Mouse (Mus musculus) heart, embryonic 14.5 days (tissue): ENCODE data around the gene Ccdc141. TPM values are rescaled to one million over a fixed set of nuclear protein-coding genes. Genes with fewer than 3 reads are reported as not detected.

Experiments used
- ATAC-seq: fragments of 200-750 bp; cut with Nextera tagmentation; 2 replicates; pipeline ENCODE4 v1.8.0; 2017; ENCODE audit warnings: low read depth, moderate TSS enrichment; ENCODE audit not compliant: insufficient number of reproducible peaks, insufficient read depth, low FRiP score
- H3K27ac ChIP-seq, 2 experiments: fragments of 200-500 bp in 1 of 2; fragments of 300-500 bp in 1 of 2; sonication (generic) in 1 of 2; replicated peaks in 1 of 2; 2 replicates each; pipeline ENCODE4 v1.5.1; 2012 to 2014; ENCODE audit warnings: low read depth in 2 of 2, low read length in 2 of 2, control low read depth in 1 of 2, mild to moderate bottlenecking in 1 of 2, mixed read lengths in 1 of 2; ENCODE audit not compliant: control insufficient read depth in 1 of 2, insufficient read depth in 1 of 2
- H3K27me3 ChIP-seq: fragments of 300-500 bp; sonication (generic); 2 replicates; pipeline ENCODE4 v1.6.1; 2014; ENCODE audit warnings: mild to moderate bottlenecking, low read length, control low read depth; ENCODE audit not compliant: control insufficient read depth, insufficient read depth
- H3K36me3 ChIP-seq: fragments of 300-500 bp; sonication (generic); 2 replicates; pipeline ENCODE4 v1.6.1; 2014; ENCODE audit warnings: mild to moderate bottlenecking, control low read depth, low read length, mixed read lengths; ENCODE audit not compliant: control insufficient read depth, insufficient read depth
- H3K4me1 ChIP-seq, 2 experiments: fragments of 200-500 bp in 1 of 2; fragments of 300-500 bp in 1 of 2; sonication (generic) in 1 of 2; 2 replicates each; pipeline ENCODE4 v1.6.1; 2012 to 2014; ENCODE audit warnings: low read length in 2 of 2, control low read depth in 1 of 2, mixed read lengths in 1 of 2; ENCODE audit not compliant: control insufficient read depth in 2 of 2, insufficient read depth in 2 of 2
- H3K4me2 ChIP-seq: fragments of 300-500 bp; sonication (generic); 2 replicates; pipeline ENCODE4 v1.6.1; 2014; ENCODE audit warnings: mild to moderate bottlenecking, low read length
- H3K4me3 ChIP-seq, 2 experiments: fragments of 200-500 bp in 1 of 2; fragments of 300-500 bp in 1 of 2; sonication (generic) in 1 of 2; 2 replicates each; pipeline ENCODE4 v1.5.1; 2012 to 2014; ENCODE audit warnings: low read length in 2 of 2, mild to moderate bottlenecking in 2 of 2, control low read depth in 1 of 2, low read depth in 1 of 2, moderate library complexity in 1 of 2; ENCODE audit not compliant: control insufficient read depth in 1 of 2, insufficient read depth in 1 of 2
- H3K9ac ChIP-seq: fragments of 300-500 bp; sonication (generic); 2 replicates; pipeline ENCODE4 v1.6.1; 2014; ENCODE audit warnings: mild to moderate bottlenecking, low read length
- H3K9me3 ChIP-seq: fragments of 300-500 bp; sonication (generic); 2 replicates; pipeline ENCODE4 v1.6.1; 2016; ENCODE audit warnings: low read length, control low read depth; ENCODE audit not compliant: control insufficient read depth
- WGBS: fragments of 180-500 bp; shearing (Covaris S2); extraction: QIAGEN DNeasy Blood & Tissue Kit; methylation state at CpG from one replicate; pipeline ENCODE4 v1.1.7; 2014; 5-methylcytosine and 5-hydroxymethylcytosine counted together
- polyA plus RNA-seq: library from polyadenylated mRNA; unstranded; fragments of >200 nt; fragmentation: Nextera tagmentation; extraction: Ambion mirVana; gene quantifications from 2 replicates; pipeline ENCODE4 v1.2.1, GENCODE M21; 2014

The Ccdc141 gene
- polyA plus RNA-seq: 189 and 213 TPM in 2 replicates

DNA sequence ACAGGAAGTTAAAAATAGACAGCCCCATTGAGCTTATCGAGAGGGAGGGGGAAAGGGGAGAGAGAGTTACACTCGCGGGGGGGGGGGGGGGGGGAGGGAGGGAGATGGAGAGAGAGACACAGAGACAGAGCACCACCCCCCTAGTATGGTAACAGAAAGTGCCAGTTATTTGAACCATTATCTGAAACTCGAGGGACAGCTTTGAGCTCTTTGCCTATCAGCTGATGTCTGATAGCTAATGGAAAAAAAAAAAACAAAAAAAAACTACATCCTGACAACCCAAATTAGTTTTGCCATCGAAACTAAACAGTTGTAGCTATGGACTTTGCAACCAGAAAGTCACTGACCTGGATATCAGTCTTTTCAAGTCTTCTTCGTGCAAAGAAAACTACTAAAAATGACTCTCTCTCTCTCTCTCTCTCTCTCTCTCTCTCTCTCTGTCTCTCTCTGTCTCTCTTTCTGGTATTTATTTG, at the start of gene Ccdc141:
Gene Ccdc141, minus strand, starts transcription at position 4 of the 473 bp plus-strand sequence.
- H3K4me2 ChIP-seq: peak within 1 kb of the TSS; percentile 82
- peak within 1 kb of the TSS; percentile 77 to 90 for H3K4me3 ChIP-seq
- 1% methylated on average over 5 of the region's 6 CpGs for WGBS
- no peak for ATAC-seq
- H3K4me1 ChIP-seq: peaks cover 30 to 75% of the 10 kb centered on the region in 2 experiments
- H3K27me3 ChIP-seq: no peaks in the 10 kb centered on the region
- peak within 1 kb of the TSS; percentile 94 for H3K9ac ChIP-seq
- H3K27ac ChIP-seq: peak within 1 kb of the TSS; percentile 97 to 99
- peaks cover 29% of the 10 kb centered on the region for H3K36me3 ChIP-seq
- no peaks in the 10 kb centered on the region for H3K9me3 ChIP-seq

DNA sequence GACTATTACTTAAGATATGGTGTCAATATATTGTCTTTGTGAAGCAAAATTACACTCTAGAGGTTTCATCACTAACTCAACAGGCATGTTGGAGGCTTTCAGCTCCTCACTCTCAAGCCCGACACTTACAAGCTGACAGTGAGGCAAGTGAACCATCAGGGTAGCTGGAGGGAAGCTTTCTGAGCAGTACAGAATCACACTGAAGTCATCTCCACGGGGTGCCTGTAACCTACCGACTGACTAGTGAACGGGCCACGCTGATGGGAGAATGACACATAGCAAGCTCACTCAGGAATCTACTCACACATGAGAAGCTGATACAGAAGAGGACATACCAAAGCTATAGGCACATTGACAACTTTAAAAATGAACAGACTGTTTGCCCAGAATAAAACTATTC, 42.4 kb upstream of the Ccdc141 start:
- Histone ChIP-seq H3K4me1 (peaks cover 4 to 25% of the 10 kb centered on the region in 2 experiments), H3K27ac (no peak overlapping the region)
- WGBS: 38% methylated on average over 5 of the region's 5 CpGs

DNA sequence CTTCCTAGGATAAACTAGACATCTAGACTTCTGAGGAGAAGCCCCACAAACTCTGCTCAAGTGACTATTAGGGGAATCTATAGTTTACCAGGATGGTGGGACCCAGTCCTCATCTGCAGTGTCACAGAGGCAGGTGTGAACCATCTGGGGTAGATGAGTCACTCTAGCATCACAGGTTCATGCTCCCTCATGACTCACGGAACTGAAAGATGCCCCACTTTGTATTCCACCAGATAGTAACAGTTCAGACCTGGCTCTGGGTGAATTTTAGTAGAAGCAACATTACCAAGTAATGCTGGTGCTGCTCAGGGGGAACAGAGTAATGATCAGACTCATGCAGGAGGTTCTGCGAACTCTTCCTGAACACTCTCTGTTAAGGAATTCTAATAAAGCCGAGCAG, 36.5 kb upstream of the Ccdc141 start:
- peaks cover 26% of the 10 kb centered on the region for H3K36me3 ChIP-seq
- H3K4me2 ChIP-seq: no peak overlapping the region
- 93% methylated on average over 3 of the region's 3 CpGs for WGBS
- no peak overlapping the region for H3K9ac ChIP-seq
- no peak overlapping the region for H3K27ac ChIP-seq
- no peaks in the 10 kb centered on the region for H3K9me3 ChIP-seq
- no peak for ATAC-seq
- peaks cover 4 to 14% of the 10 kb centered on the region in 2 experiments for H3K4me1 ChIP-seq
- H3K4me3 ChIP-seq: no peak overlapping the region
- H3K27me3 ChIP-seq: no peaks in the 10 kb centered on the region

More for the DNA sequence above, 42.4 kb upstream of the Ccdc141 start:
- Histone ChIP-seq H3K36me3 (peaks cover 20% of the 10 kb centered on the region; the same call in 1 of the 2 replicates), H3K27me3 (no peaks in the 10 kb centered on the region), H3K9ac (no peak overlapping the region), H3K9me3 (no peaks in the 10 kb centered on the region), H3K4me2 (peak overlapping the region; percentile 27; the same call in 1 of the 2 replicates), H3K4me3 (no peak overlapping the region)
- no peak for ATAC-seq

DNA sequence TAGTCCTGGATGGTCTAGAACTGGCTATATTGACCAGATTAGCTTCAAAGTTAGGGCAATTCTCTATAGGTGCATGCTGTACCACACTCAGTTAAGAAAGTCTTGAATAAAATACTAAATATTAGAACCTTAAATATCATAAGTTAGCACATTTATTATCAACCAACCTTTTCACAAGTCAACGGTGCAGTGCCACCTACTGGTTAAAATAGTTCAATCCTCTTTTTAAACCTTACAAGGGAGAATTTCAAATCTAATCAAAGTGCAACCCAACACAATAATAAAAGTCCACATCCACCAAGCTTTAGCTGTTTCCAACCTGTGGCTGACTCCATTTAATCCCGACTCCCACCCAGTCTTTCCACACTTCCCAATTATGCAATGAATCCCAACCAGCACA, 33.5 kb upstream of the Ccdc141 start:
- ATAC-seq: no peak
- Histone ChIP-seq H3K27ac (no peak overlapping the region), H3K27me3 (no peaks in the 10 kb centered on the region), H3K36me3 (peaks cover 20% of the 10 kb centered on the region), H3K4me3 (no peak overlapping the region), H3K9ac (no peak overlapping the region), H3K4me2 (no peak overlapping the region), H3K4me1 (peaks cover 15 to 23% of the 10 kb centered on the region in 2 experiments), H3K9me3 (no peaks in the 10 kb centered on the region)
- WGBS: 33% methylated on average over 2 of the region's 2 CpGs

DNA sequence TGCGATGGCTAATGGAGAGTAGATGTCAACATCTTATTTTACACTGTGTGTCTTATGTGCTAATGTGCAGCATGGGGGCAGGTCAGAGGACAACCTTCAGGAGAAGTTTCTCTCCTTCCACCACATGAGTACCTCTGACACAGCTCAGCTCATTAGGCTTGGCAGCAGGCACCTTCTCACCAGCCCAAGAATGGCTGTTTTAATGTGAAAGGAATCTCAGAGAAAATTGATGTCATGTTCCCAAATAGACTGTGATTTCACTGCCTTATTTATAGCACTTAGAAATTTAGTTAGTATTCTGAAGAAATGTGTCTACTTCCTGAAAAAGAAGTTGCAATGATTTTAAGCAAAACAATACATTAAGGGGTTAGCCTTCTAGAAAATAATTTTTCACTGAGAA, 31.5 kb upstream of the Ccdc141 start:
- H3K36me3 ChIP-seq: peaks cover 24% of the 10 kb centered on the region
- H3K4me3 ChIP-seq: no peak overlapping the region
- H3K27ac ChIP-seq: no peak overlapping the region
- H3K27me3 ChIP-seq: no peaks in the 10 kb centered on the region
- peaks cover 11 to 18% of the 10 kb centered on the region in 2 experiments for H3K4me1 ChIP-seq
- no peak for ATAC-seq
- WGBS: 94% methylated on average over 1 of the region's 1 CpGs
- H3K9me3 ChIP-seq: no peaks in the 10 kb centered on the region
- H3K9ac ChIP-seq: no peak overlapping the region
- H3K4me2 ChIP-seq: no peak overlapping the region

DNA sequence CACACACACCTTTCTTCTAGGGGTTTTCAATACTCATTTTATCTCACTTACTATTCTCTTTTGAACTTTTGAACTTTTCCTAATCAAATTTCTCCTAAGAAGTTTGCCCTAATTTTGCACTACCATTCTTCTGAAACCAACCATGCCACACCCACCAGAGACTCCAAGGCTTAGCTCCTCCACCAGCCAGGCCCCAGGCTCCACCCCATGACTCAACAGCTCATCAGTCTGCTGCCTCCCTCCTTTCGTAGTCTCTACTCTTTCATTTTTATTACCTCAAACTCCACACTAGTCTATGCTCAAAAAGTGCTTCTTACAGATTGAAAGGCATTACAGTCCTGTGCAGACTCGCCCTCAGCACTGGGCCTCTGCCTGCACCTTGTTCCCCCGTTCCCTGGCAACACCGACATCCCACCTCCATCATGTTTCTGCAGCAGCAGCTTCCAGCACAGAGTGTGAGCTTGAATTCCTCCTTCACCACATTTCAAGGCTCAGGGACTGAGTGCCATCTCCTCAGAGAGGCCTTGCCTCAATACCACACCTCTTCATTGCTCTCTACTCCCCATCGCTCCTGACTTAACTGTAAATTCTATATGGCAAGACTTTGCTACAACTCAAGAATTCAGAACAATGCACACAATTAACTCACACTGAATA, 30.6 kb upstream of the Ccdc141 start:
- no peaks in the 10 kb centered on the region for H3K9me3 ChIP-seq
- H3K4me3 ChIP-seq: no peak overlapping the region
- peaks cover 26% of the 10 kb centered on the region; the same call in 1 of the 2 replicates for H3K36me3 ChIP-seq
- no peaks in the 10 kb centered on the region for H3K27me3 ChIP-seq
- peaks cover 11 to 18% of the 10 kb centered on the region in 2 experiments for H3K4me1 ChIP-seq
- peak; percentile 31; the same call in 1 of the 2 replicates for ATAC-seq
- WGBS: 65% methylated on average over 5 of the region's 5 CpGs
- H3K27ac ChIP-seq: 0 out of 4 replicates have a peak overlapping the region, but pooled peaks of 1 of the 2 experiments have one; percentile 10
- H3K9ac ChIP-seq: no peak overlapping the region
- peak overlapping the region; percentile 1; the same call in 1 of the 2 replicates for H3K4me2 ChIP-seq

DNA sequence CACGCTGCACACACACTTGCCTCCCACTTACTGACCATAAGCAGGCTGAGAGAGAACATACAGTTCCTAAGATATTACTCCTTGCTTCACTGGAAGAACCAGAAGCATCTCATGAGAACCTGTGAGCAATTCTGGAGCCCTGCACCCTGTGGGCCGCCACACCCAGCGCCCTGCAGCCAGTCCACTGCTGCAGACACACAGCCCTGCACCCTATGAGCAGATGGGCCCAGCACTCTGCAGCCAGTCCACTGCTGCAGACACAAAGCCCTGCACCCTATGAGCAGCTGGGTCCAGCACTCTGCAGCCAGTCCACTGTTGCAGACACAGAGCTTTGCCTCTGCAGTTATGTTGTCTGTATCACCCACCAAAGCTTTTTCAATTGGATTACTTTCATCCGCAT, 29.9 kb upstream of the Ccdc141 start:
- Histone ChIP-seq H3K27me3 (no peaks in the 10 kb centered on the region), H3K4me3 (no peak overlapping the region), H3K36me3 (0 out of 2 replicates have a peak, but pooled peaks cover 18% of the 10 kb centered on the region), H3K9me3 (no peaks in the 10 kb centered on the region), H3K9ac (no peak overlapping the region), H3K4me1 (peaks cover 11 to 18% of the 10 kb centered on the region in 2 experiments), H3K4me2 (no peak overlapping the region), H3K27ac (no peak overlapping the region)
- 68% methylated on average over 4 of the region's 4 CpGs for WGBS
- no peak for ATAC-seq
